Mouse (Mus musculus): Measurements from ENCODE around the gene Vti1b. TPM values are rescaled to one million over a fixed set of nuclear protein-coding genes. Genes with fewer than 3 reads are reported as not detected.

Gene Vti1b
- total and polyA plus RNA-seq, 3 experiments, result 68.1 to 90.8 (median 69.4) TPM

- no peak overlapping the region for H3K9ac ChIP-seq (ENCODE audit: insufficient read depth, low read depth)
- H3K9me3 ChIP-seq (replicated peaks; ENCODE audit: low read length), result no peaks in the 10 kb centered on the region
- peaks cover 12% of the 10 kb centered on the region for H3K27me3 ChIP-seq (replicated peaks)
- no peaks in the 10 kb centered on the region for H3K36me3 ChIP-seq (replicated peaks in 1 of 2; ENCODE audit: control insufficient read depth in 1 of 2, insufficient read depth in 1 of 2, low read length in 1 of 2)
- H3K27ac ChIP-seq (ENCODE audit: insufficient read depth, low read depth), result no peak overlapping the region
- no peak for TF ChIP-seq E2F4 (IDR thresholded peaks at IDR 0.05; ENCODE audit: insufficient replicate concordance, low read depth, low read length)
- TF ChIP-seq ZC3H11A (IDR thresholded peaks at IDR 0.05; ENCODE audit: low read depth, low read length), result no peak
- TF ChIP-seq HCFC1 (IDR thresholded peaks at IDR 0.05; ENCODE audit: low read depth, low read length), result no peak
- TF ChIP-seq UBTF (IDR thresholded peaks at IDR 0.05; ENCODE audit: low read depth, low read length), result no peak
- no peak for TF ChIP-seq RCOR1 (conservative IDR thresholded peaks at IDR 0.05; ENCODE audit: low read depth, low read length)
- TF ChIP-seq EP300 (IDR thresholded peaks at IDR 0.05; ENCODE audit: low read length), result no peak
- no peak for TF ChIP-seq CHD1 (IDR thresholded peaks at IDR 0.05; ENCODE audit: low read depth, low read length)
- TF ChIP-seq KAT2A (IDR thresholded peaks at IDR 0.05; ENCODE audit: insufficient replicate concordance, low read length), result no peak
- TF ChIP-seq CTCF (conservative IDR thresholded peaks at IDR 0.05 in 1 of 2, IDR thresholded peaks at IDR 0.05 in 1 of 2; ENCODE audit: low read depth in 2 of 2, low read length in 2 of 2), result no peak
- no peak for TF ChIP-seq BHLHE40 (IDR thresholded peaks at IDR 0.05; ENCODE audit: low read depth, low read length)
- no peak for TF ChIP-seq JUND (conservative IDR thresholded peaks at IDR 0.05; ENCODE audit: low read depth, low read length)
- no peak for TF ChIP-seq IRF4 (IDR thresholded peaks at IDR 0.05; ENCODE audit: low read depth, low read length)
- TF ChIP-seq ZKSCAN1 (IDR thresholded peaks at IDR 0.05; ENCODE audit: borderline replicate concordance, low read depth, low read length), result no peak
- no peak for TF ChIP-seq MYC (IDR thresholded peaks at IDR 0.05; ENCODE audit: low read depth, low read length)
- no peak for TF ChIP-seq SIN3A (IDR thresholded peaks at IDR 0.05; ENCODE audit: low read length)
- TF ChIP-seq USF1 (IDR thresholded peaks at IDR 0.05; ENCODE audit: low read depth, low read length), result no peak
- TF ChIP-seq MAFK (IDR thresholded peaks at IDR 0.05; ENCODE audit: insufficient replicate concordance, low read length), result no peak
- TF ChIP-seq ZNF384 (IDR thresholded peaks at IDR 0.05; ENCODE audit: low read depth, low read length), result no peak
- TF ChIP-seq PAX5 (IDR thresholded peaks at IDR 0.05; ENCODE audit: low read length), result no peak
- TF ChIP-seq MEF2A (IDR thresholded peaks at IDR 0.05; ENCODE audit: borderline replicate concordance, low read depth, low read length), result no peak
- no peak for DNase-seq (ENCODE audit: extremely low read depth)
- peaks cover 9 to 20% of the 10 kb centered on the region in 2 experiments; a peak in 3 of 4 replicates for H3K4me1 ChIP-seq (ENCODE audit: control insufficient read depth in 1 of 2, insufficient read depth in 2 of 2)
- in situ Hi-C loops (cut with MboI; ENCODE audit: low pct_ligation_motif_present, low pct_unique_long_range_greater_than_20kb, low sequenced_read_pairs) (no loop called here), dilution Hi-C loops (cut with MboI; ENCODE audit: extremely low pct_ligation_motif_present, extremely low pct_unique_long_range_greater_than_20kb, low sequenced_read_pairs) (no loop called here)
- no peak overlapping the region for H3K4me3 ChIP-seq (replicated peaks in 1 of 3; ENCODE audit: low read depth in 2 of 3, low read length in 2 of 3, poor library complexity in 1 of 3)
- H3K79me2 ChIP-seq (replicated peaks; ENCODE audit: control insufficient read depth, extremely low read depth, insufficient read depth, poor library complexity, severe bottlenecking), result no peaks in the 10 kb centered on the region
- H3K4me2 ChIP-seq (ENCODE audit: insufficient read depth, low read depth, poor library complexity, severe bottlenecking), result no peak overlapping the region
Observed at GRCm38 (mm10) chr12:79131706-79132460, 40.6 kb downstream of the Vti1b start.

Measured in CH12.LX (cell line).